Mouse (Mus musculus): ENCODE results near the gene Atp6v1g3. TPM values are rescaled to one million over a fixed set of nuclear protein-coding genes. Genes with fewer than 3 reads are reported as not detected.

The Atp6v1g3 gene
- total and polyA plus RNA-seq, 3 experiments = not detected

- TF ChIP-seq USF1 (IDR thresholded peaks at IDR 0.05; ENCODE audit: low read depth, low read length) (peak; percentile 70), MAZ (IDR thresholded peaks at IDR 0.05; ENCODE audit: low read depth, low read length) (no peak), BHLHE40 (IDR thresholded peaks at IDR 0.05; ENCODE audit: borderline replicate concordance, low read depth, low read length) (no peak)
- Histone ChIP-seq H3K9me3 (replicated peaks; ENCODE audit: insufficient read depth, low read length) (no peaks in the 10 kb centered on the region), H3K27me3 (ENCODE audit: control insufficient read depth in 1 of 2, insufficient read depth in 2 of 2, low read length in 2 of 2) (no peaks in the 10 kb centered on the region; a peak in 1 of 4 replicates), H3K4me1 (ENCODE audit: control insufficient read depth in 1 of 2, insufficient read depth in 2 of 2, low read length in 2 of 2) (no peaks in the 10 kb centered on the region), H3K27ac (ENCODE audit: control insufficient read depth, low read depth, low read length) (no peak overlapping the region), H3K79me2 (ENCODE audit: control insufficient read depth, insufficient read depth, low read length, poor library complexity) (no peaks in the 10 kb centered on the region), H3K36me3 (ENCODE audit: control insufficient read depth in 1 of 2, insufficient read depth in 2 of 2, low read length in 2 of 2) (no peaks in the 10 kb centered on the region), H3K9ac (ENCODE audit: control insufficient read depth, low read depth, low read length, poor library complexity, severe bottlenecking) (no peak overlapping the region), H3K4me3 (ENCODE audit: control insufficient read depth in 1 of 2, insufficient read depth in 1 of 2, low read depth in 2 of 2, low read length in 2 of 2) (no peak overlapping the region)
- DNase-seq (ENCODE audit: low read depth, low spot score) = no peak
Measured at GRCm38 (mm10) chr1:138267465-138268055, 6.0 kb upstream of the Atp6v1g3 start.

- Histone ChIP-seq H3K36me3 (ENCODE audit: control insufficient read depth in 1 of 2, insufficient read depth in 2 of 2, low read length in 2 of 2) (no peaks in the 10 kb centered on the region), H3K27me3 (ENCODE audit: control insufficient read depth in 1 of 2, insufficient read depth in 2 of 2, low read length in 2 of 2) (no peaks in the 10 kb centered on the region; a peak in 1 of 4 replicates), H3K4me3 (ENCODE audit: control insufficient read depth in 1 of 2, insufficient read depth in 1 of 2, low read depth in 2 of 2, low read length in 2 of 2) (no peak overlapping the region), H3K9ac (ENCODE audit: control insufficient read depth, low read depth, low read length, poor library complexity, severe bottlenecking) (no peak overlapping the region), H3K4me1 (ENCODE audit: control insufficient read depth in 1 of 2, insufficient read depth in 2 of 2, low read length in 2 of 2) (no peaks in the 10 kb centered on the region), H3K79me2 (ENCODE audit: control insufficient read depth, insufficient read depth, low read length, poor library complexity) (no peaks in the 10 kb centered on the region), H3K27ac (ENCODE audit: control insufficient read depth, low read depth, low read length) (no peak overlapping the region), H3K9me3 (replicated peaks; ENCODE audit: insufficient read depth, low read length) (no peaks in the 10 kb centered on the region)
- DNase-seq (ENCODE audit: low read depth, low spot score) = no peak
- TF ChIP-seq TCF12 (IDR thresholded peaks at IDR 0.05; ENCODE audit: low read depth, low read length) = no peak
Measured at GRCm38 (mm10) chr1:138274930-138275329, 1.4 kb downstream of the Atp6v1g3 start.

GRCm38 (mm10) chr1:138275859-138276258, 2.3 kb downstream of the Atp6v1g3 start:
- no peak for DNase-seq (ENCODE audit: low read depth, low spot score)
- TF ChIP-seq MAX (IDR thresholded peaks at IDR 0.05; ENCODE audit: low read length) (no peak), ETS1 (IDR thresholded peaks at IDR 0.05; ENCODE audit: low read depth, low read length) (no peak), ZC3H11A (IDR thresholded peaks at IDR 0.05; ENCODE audit: low read depth, low read length) (no peak), GATA1 (IDR thresholded peaks at IDR 0.05; ENCODE audit: low read depth, low read length) (no peak), MXI1 (IDR thresholded peaks at IDR 0.05; ENCODE audit: low read depth, low read length) (no peak), ELF1 (IDR thresholded peaks at IDR 0.05; ENCODE audit: low read depth, low read length) (no peak), NELFE (IDR thresholded peaks at IDR 0.05; ENCODE audit: low read depth, low read length) (no peak), SMC3 (IDR thresholded peaks at IDR 0.05; ENCODE audit: low read depth, low read length) (no peak), TAL1 (IDR thresholded peaks at IDR 0.05; ENCODE audit: low read length) (no peak), TBP (IDR thresholded peaks at IDR 0.05; ENCODE audit: low read depth, low read length) (no peak), SIN3A (IDR thresholded peaks at IDR 0.05; ENCODE audit: low read length) (no peak), ZMIZ1 (IDR thresholded peaks at IDR 0.05; ENCODE audit: low read depth, low read length) (no peak), BHLHE40 (IDR thresholded peaks at IDR 0.05; ENCODE audit: borderline replicate concordance, low read depth, low read length) (no peak), MYB (IDR thresholded peaks at IDR 0.05; ENCODE audit: low read depth, low read length) (no peak), CTCF (IDR thresholded peaks at IDR 0.05 in 2 of 3, conservative IDR thresholded peaks at IDR 0.05 in 1 of 3; ENCODE audit: control insufficient read depth in 1 of 3, insufficient read depth in 1 of 3, low read depth in 2 of 3, low read length in 3 of 3, poor library complexity in 1 of 3, severe bottlenecking in 1 of 3) (no peak)
- H3K79me2 ChIP-seq (ENCODE audit: control insufficient read depth, insufficient read depth, low read length, poor library complexity) = no peaks in the 10 kb centered on the region

More at GRCm38 (mm10) chr1:138275859-138276258, 2.3 kb downstream of the Atp6v1g3 start:
- no peaks in the 10 kb centered on the region for H3K9me3 ChIP-seq (replicated peaks; ENCODE audit: insufficient read depth, low read length)
- no peaks in the 10 kb centered on the region for H3K4me1 ChIP-seq (ENCODE audit: control insufficient read depth in 1 of 2, insufficient read depth in 2 of 2, low read length in 2 of 2)
- H3K9ac ChIP-seq (ENCODE audit: control insufficient read depth, low read depth, low read length, poor library complexity, severe bottlenecking) = no peak overlapping the region
- H3K27me3 ChIP-seq (ENCODE audit: control insufficient read depth in 1 of 2, insufficient read depth in 2 of 2, low read length in 2 of 2) = no peaks in the 10 kb centered on the region; a peak in 2 of 4 replicates
- H3K27ac ChIP-seq (ENCODE audit: control insufficient read depth, low read depth, low read length) = no peak overlapping the region
- H3K4me3 ChIP-seq (ENCODE audit: control insufficient read depth in 1 of 2, insufficient read depth in 1 of 2, low read depth in 2 of 2, low read length in 2 of 2) = no peak overlapping the region
- H3K36me3 ChIP-seq (ENCODE audit: control insufficient read depth in 1 of 2, insufficient read depth in 2 of 2, low read length in 2 of 2) = no peaks in the 10 kb centered on the region

All from MEL (cell line).